Mouse (Mus musculus) brain, embryonic 14.5 days (tissue): ENCODE measurements around the gene Ksr2.

Experiments
- CTCF ChIP-seq: fragments of 200-500 bp; IDR thresholded peaks from 2 replicates; pipeline ENCODE4 v1.5.1; 2012; ENCODE audit warnings: inconsistent platforms, mild to moderate bottlenecking, moderate library complexity, borderline replicate concordance; ENCODE audit not compliant: insufficient read depth, insufficient read length; ENCODE audit errors: extremely low read depth
- POLR2A ChIP-seq: fragments of 200-500 bp; IDR thresholded peaks from 2 replicates; pipeline ENCODE4 v1.6.1; 2012; ENCODE audit warnings: mild to moderate bottlenecking, inconsistent platforms, borderline replicate concordance; ENCODE audit not compliant: poor library complexity, insufficient read depth, insufficient read length, severe bottlenecking; ENCODE audit errors: extremely low read depth

GRCm38 (mm10) chr5:117367206-117367605, 46.6 kb upstream of the Ksr2 start:
- TF ChIP-seq CTCF (no peak), POLR2A (no peak)
